Mouse (Mus musculus) c-Kit-positive CD71-positive TER-119-positive erythroid progenitor cells, embryonic 14.5 days (primary cell): Measurements from ENCODE around the gene Mpg.

Experiments
- DNase-seq: peaks from one replicate; pipeline ENCODE4 v3.0.0-alpha.2; 2013; ENCODE audit warnings: low spot score

Mpg gene

DNA sequence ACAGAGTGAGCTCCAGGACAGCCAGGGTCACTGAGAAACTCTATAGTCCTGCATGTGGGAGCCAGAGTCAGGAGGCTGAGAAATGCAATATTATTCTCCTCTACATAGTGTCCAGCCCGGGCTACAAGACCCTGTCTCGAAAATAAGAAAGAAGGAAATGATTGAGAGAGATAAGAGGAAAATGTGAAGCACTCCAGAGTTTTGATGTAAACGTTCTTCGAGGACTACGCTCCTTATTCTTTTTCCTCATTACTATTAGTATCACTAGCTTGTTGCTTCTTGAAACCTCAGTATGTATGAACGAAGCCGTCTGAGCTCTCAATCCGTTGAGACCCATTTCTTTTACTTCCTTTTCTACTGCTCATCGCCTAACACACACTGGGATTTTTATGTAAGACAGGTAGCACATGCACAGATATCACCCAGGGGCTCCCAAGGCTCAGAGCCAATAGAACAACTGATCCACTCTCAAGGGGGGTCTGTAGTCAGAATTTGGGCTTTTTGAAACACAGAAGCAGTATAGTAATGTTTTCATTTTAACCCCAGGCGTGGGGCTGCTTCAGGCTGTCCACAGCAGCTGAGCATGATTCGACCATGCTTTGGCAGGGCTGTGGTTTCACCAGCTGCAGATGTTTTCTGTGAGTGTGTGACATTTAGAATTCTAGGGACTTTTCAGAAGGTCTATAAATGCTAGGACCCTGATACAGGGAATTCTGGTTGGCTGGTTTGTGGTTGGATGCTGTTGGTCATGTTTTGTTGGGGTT lies 24.2 kb upstream of the Mpg start:
- DNase-seq, result no peak

DNA sequence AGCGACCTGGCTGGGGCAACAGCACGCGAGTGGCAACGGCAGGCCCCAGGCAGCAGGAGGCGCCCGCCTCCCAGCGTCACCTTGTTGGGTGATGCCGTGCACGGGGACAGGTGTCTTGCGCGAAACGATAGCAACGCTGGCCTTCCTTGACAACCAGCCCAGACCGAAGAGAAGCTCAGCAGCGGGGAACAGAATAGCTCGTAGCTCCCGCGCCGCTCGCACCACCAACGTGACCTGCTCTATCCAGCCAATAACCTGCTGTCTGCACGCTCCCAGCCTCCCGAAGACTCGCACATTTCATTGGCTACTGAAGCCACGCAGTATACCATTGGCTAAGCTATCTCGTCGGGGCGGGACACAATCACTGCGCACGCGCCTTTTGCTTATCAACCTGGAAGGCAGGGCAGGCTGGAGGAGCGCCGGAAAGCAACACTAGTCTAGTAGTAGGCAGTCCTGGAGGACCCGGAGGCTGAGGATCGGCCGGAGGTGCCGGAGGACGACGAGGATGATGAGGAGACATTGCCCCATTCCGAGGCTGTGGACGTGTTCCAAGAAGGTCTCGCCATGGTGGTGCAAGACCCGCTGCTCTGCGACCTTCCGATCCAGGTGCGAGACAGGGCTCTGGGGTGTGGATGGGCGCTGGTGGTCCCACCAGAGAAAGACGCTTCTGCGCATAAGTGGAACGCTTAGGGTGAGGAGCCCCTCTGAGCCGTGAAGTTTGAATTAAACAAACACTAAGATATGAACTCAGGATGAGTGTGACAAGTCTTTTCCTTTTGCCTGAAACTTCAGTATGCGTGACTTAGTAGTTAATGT lies 21.0 kb upstream of the Mpg start, which contains the start of gene Snrnp25:
Snrnp25 (plus strand) TSS at position 358 of the 816 bp plus-strand sequence.
- DNase-seq, result peak; percentile 99

DNA sequence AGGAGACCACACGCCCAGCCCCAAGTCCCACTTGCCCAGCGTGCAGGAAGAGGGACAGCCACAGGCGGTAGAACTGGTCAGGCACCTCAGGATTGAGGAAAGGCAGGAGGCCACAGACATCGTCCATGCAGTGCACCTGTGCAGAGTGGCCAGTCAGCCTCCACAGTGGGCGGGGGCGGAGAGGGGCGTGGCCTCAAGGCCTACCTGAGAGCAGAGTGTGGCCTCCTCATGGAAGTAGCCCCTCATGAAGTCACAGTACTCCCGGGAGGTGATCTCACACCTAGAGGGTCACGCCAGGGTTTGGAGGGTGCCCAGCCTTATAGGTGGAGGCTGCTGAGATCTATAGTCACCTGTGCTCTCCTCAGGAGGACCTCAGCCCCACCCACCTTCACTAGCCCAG lies 15.7 kb upstream of the Mpg start:
- DNase-seq, result no peak

DNA sequence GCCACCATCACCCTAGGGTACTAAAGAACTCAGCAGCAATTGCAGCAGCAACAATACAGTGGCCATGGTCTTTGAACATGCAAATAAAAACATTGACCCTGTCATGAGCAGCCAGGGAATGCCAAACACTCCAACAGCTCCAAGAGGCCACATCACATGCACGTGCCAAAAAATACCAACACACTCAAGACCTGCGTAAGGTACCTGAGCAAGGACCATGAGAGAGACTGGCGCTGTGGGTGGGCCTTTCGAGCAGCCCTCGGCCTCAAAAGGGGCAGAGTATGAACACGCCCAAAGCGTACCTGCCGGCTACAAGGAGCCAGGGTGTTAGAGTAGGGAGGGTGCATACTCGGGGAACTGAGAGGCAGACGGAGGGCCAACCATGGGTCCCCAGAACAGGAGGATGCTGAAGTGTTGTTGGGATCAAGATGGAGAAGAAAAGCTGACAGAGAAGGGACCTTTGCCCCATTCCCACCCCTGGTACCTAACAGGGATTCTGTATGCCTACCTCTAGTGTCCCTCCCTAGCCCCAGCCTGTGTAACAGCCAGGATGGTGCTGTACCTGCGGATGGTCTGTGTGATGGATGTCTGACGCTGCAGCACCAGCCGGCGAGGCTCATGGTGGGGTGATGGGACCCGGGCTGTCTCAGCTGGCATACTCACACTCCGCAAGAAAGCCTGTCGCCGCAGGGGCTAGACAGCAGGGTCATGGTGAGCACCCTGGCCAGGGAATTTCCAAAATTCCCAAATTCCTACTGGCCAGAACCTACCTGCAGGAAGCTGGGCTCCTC lies 10.7 kb upstream of the Mpg start:
- DNase-seq, result no peak

DNA sequence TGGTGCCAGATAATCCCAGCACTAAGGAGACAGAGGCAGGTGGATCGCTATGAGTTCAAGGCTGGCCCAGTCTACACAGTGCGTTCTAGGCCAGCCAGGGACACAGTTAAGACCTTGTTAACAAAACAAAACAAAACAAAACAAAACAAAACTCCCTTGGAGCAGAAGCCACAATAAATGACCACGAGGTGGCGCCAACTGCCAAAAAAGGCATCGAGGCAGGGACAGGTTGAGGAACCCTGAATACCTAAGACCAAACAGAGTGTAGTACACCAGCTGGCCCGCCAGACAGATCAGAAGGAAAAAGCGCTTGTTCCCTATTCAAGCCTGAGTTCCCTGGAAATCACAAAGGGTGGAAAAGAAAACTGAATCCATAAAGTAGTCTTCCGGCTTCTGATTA lies 9.5 kb upstream of the Mpg start:
- peak; percentile 74 for DNase-seq

DNA sequence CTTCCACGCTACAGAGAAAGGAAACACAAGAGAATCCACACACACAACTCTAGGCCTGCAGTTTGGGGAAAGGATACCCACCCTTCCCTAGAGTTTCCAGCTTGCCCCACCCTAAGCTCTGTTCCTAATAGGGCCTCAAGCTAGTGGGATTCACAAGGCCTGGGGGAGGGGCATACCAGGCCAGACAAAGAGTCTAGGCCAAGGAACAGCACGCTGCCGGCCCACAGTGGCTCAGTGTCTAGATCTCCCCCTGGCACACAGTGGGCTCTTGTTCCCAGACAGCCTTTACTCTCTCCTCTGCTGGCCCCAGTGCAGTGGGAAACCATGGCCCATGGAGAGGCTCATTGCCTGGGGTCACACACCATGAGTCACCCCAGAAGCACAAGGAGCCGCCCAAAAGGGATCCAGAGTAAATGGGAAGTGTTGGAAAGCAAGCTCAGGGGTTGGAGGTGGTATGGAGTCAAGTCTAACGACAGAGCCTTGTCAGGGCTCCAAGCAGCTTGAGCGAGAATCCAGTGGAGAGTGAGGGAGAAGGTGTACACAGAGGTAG lies 7.7 kb upstream of the Mpg start:
- DNase-seq, result no peak

DNA sequence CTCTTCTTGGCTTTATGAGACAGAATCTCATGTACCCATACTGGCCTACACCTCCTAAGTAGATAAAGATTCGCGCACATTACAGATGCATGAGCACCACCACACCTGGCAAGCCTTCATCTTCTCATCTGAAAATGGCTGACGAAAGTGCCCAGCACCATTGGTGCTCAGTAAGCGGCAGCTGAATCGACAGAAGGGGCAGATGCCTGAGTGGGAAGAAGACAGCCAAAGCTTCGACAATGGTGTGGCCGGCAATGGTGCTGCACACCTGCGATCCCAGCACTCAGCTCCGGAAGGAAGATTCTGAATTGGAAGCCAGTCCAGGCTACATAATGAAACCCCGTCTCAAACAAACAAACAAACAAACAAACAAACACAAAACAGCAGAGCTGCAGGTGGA lies 7.0 kb upstream of the Mpg start:
- no peak for DNase-seq

DNA sequence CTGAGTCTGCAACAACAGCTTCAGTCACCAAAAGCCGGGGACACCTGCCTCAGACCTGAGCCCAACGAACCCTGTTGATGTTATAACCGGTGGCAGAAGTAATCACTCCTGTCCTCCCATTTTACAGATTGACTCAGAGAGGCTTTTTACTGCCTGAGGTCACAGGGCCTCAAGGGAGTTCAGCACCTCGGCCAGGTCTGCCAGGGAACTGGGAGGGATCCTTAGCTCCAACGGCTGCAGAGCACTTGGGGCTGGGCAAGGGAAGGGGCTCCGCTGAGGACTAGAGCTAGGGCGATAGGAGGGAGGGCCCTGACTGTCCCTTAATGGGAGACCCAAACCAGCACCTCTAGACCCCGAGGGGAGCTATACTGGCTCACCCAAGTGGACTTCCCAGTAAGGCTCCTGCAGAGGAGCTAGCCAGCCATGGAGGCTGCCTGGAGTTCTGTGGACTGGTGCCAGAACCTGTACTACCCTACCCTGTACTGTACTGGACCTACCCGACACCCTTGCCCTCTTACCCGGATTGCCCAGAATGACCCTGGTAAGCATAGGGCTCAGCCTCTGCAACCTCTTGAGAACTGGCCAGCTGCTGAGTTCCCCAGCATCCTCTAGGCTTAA lies 5.6 kb upstream of the Mpg start:
- DNase-seq, result no peak

DNA sequence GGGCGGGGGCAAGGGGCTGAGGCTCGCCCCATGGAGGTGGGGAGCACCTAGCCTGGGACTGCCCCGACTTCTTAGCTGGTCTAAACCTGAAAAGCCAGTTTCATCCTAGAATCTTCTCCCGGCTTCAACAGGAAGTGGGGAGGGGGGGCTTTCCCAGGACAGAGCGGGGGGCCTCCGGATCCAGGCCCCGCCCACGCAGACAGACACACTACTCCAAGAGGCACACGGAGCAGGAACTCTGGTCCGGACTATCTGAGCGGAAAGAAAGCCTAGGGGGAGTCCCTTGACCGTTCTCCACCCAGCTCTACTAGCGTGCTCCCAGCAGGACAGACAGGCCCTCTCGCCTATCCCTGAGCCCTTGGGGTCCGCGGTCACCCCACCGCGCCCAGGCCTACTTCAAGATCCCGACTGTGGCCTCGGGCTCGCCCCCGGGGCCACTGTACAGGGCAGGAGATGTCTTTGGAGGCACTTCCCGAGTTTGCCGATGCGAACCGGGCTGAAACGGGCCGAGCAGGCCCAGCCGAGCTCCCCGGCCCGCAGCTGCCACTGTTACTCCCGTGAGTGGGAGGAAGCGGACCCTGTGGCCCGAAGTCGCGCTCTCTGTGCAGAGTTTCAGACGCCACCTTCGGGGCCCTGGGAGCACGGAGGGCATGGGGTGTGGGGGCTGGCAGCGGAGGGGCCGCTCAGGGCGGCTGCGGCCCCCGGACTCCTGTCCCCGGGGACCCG lies 4.9 kb upstream of the Mpg start:
- no peak for DNase-seq

DNA sequence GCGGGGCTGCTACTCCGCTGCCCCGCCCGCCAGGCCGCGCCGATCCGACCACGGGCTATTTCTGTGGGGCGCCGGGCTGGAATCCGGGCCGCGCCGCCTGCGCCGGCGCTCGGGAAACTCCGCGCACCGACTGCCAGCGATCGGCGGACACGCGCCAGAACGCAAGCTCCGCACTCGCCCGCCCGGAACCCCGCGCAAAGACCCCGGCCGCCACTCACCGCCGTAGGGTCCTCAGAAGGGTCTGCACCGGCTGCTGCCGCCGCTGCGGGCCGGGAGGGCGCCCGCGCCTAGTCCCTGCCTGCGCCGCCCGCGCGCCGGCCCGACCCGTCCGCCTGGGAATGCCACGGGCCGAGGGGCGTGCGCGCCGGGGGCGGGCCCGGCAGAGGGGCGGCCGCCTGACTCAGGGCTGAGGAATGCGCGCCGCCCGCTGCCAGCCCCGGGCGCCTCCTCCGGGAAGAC lies 4.3 kb upstream of the Mpg start, which contains the start of gene Rhbdf1:
Rhbdf1 (minus strand) TSS at position 350 of the 459 bp plus-strand sequence.
- no peak for DNase-seq

DNA sequence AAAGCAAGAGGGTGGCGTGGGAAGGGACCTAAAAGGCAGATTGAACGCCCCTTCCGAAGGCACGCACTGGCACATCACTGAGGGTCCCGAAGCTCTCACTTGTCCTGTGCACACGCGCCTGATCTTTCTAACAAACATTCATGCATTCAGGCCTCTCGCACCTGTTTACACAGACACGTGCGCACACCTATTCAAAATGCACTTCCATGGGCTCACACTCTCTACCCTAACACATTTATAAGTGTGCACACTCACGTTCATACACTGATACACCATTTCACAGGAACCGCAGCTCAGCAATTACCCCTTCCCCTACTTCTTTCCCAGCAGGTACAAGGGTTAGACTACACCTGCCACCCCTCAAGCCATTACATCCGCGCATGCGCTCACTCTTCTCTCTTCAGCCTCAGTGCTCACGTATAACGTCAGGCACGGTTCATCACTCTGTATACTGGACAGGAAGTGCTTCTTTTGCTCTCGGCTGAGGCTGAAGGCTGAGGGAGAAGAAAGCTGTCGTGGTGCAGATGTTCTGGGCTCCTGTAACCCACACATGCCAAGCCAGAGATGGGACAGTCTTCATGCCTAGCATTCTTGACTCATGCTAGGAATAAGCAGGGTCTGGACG lies 3.6 kb upstream of the Mpg start:
- DNase-seq, result no peak

DNA sequence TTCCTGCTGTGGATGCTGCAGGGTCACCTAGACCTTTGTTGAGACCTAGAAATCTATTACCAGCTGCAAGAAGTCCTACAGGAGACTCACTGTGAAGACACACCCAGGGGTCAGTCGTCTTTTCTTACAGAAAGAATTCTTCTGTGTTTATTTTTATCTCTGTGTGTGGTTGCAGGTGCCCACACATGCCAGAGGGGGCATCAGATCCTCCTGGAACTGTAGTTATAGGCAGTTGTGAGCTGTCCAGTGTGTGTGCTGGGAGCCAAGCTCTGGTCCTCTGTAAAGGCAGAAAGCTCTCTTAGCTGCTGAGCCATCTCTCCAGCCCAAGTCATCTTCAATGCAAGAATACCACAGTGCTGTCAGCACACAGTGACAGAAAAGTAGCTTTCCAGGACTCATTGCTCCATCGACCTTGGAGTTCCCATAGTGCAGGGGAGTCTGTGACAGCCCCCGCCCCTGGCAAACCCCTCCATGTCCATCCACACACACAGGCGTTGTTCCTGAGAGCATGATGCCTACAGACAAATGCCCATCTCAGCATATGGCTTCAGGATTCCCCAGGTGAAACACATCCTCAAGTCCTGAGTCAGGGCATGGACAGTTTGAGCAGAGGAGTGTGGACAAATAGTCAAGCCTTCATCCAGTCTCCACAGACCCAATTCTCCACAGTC lies 2.9 kb upstream of the Mpg start:
- DNase-seq, result no peak

DNA sequence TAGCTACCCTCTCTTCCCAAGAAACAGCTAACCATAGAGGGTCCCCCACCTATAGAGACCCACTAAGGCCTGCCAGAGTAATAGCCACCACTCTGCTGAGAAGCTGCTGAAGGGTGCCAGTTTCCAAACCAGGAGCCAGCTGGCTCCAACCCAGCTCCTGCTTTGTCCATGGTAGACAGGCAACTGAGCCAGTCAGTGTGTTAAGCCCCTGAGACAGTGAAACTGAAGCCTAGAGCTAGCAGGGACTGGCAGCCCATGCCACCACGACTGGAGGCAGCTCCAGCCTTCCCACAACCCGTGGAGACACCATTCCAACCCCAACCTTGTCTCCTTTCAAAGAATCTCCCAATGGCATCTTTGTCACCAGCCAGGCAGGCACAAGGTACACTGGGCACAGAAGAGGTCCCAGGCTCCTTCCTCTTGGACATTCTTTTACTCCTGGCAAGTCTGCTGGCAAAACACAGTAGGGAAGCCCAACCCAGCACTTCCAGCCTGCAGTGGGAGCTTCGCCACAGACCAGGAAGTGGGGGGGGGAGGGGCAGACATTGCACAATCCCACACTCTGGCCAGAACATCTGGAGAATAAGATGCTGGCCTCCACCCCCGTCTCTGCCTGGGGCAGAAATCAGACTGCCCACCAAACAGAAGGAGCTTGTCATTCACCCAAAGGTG lies 1.7 kb upstream of the Mpg start:
- DNase-seq, result no peak

DNA sequence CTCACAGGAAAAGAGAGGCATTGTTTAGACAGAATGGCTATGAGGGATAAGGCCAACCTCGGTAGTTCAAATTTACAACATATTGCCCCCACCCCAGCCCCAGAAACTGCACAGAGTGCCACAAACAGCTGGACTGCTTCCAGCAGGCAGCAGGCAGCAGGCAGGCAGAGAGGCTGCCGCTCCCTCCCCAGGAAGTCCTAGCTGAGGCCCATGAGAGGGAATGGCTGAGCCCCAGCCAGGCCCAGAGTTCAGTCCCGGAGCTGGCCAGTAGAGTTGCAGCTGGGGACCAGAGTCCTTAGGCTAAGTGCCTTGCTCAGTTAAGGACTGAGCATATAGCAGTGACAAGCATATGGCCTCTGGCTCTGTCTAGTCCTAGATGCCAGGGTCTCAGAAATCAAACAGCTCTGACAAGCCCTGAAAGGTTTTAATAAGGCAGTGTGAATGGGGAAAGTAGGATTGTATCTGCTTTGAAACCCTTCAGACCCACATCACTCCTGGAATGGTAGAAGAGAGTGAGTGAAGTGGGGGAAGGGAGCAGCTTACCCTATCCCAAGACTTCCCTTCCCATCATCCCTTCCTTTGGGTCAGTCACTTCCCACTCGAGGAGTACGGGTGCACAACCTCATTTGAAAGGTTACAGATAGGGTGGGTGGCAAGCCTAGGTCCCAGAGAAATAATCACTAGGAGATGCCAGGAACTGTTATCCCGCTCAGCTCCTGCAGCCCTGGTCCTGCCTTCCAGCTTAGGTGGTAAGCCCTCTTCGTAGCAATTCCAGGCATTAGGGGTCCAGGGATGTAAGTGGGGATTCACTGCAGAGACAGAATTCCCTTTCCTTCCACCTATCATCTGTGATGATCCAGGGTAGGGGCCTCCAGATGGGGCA lies 842 bp upstream of the Mpg start:
- no peak for DNase-seq

DNA sequence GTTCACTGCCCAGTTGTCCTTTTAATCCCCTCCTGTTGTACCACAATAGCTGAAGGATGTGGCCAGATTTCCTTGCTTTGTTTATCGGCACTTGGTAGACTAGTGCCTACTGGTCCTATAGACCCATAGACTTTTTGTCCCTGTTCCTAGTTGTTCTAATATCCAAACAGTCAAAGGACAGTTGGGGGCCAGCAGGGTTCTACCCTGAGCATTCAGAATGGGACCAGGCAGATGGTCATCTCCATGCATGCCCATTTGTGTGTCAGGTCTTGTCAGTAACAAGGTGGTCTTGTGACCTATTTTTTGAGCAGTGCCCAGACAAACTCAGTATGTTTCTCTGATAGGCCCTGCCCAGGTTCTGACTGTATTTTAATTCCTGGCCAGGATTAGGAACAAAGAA lies 736 bp downstream of the Mpg start:
- DNase-seq, result no peak

DNA sequence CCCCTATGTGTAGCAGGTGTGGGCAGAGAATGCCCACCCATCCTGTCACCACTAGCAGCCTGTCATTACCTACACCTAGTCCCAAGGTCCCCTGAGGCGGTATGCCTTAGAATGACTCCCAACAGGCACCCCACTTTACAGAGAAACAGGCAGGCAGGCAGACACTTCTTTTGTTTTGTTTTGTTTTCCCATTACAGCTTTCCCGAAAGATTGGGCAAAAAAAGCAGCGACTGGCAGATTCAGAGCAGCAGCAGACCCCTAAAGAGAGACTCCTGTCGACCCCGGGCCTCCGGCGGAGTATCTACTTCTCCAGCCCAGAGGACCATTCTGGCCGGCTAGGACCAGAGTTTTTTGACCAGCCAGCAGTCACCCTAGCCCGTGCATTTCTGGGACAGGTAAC lies 1.2 kb downstream of the Mpg start:
- DNase-seq, result no peak

DNA sequence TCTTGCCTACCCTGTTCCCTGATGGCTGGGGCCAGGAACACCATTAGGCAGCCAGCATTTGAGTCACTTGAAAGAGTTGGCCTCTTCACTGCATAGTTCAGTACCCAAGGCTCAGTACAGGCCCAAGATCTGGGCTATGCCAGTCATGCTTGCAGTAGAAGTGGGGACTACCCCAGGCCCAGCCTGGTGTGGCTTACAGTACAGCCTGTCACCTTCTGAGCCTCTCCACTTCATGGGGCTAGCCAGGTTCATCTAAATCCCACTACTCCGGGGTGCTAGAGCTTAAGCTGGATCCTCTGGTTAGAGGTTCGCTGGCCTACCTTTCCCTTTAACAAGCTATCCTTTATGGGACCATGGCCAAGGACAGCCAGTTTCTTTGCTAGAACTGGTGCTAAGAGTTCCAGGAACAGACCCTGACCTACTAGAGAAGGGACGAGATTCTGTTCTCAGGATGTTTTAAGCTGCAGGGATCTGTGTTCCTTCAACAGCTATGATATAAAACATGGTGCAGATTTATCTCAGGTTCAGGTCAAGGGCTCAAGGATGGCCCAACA lies 2.1 kb downstream of the Mpg start:
- DNase-seq, result no peak

DNA sequence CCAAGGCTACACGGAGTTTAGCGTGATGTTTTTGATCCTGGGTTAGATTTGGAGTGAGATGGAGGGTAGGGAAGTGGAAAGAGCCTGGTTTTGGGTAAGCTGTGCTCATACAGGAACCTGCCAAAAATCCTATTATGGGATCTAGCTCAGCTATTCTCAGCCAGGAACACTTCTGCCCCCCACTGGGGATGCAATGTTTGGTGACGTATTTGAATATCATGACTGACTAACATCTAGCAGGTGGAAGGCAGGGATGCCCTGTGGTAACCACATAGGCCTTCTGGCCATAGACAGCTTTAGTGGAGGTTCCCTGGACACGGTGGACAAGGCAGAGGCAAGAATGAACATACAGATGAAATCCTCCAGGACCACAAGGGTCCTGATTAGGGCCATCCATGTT lies 3.9 kb downstream of the Mpg start:
- no peak for DNase-seq
